Mouse (Mus musculus): ENCODE measurements at regions not wholly inside any gene's neighbourhood (a gene's known extent, or its start where the extent isn't known, plus 50 kb on each side); places are given as distances from the start of the nearest gene placed in this dataset.

- TF ChIP-seq POLR2A (IDR thresholded peaks at IDR 0.05; ENCODE audit: insufficient read depth, low read depth, low read length), result no peak
- no peak for TF ChIP-seq EP300 (IDR thresholded peaks at IDR 0.05; ENCODE audit: insufficient read depth, low read depth, low read length)
Observed at GRCm38 (mm10) chr12:77972165-77972564, 221.9 kb upstream of the Gm6657 start.

Measured in heart, adult 2 months (tissue).